Mouse (Mus musculus): ENCODE data around the gene Men1. TPM values are rescaled to one million over a fixed set of nuclear protein-coding genes. Genes with fewer than 3 reads are reported as not detected.
A peak's percentile ranks its signal among the peaks of the same experiment; 100 is the strongest.

Men1 gene
- total RNA-seq, 2 experiments from 2014 or later = 7.0 to 7.8 TPM

- no peak overlapping the region for H3K4me3 ChIP-seq
- peak overlapping the region; percentile 92 for H3K27ac ChIP-seq
These were observed 38.1 kb upstream of the Men1 start for GRCm38 (mm10) chr19:6296551-6297210.

GRCm38 (mm10) chr19:6297641-6298040, 37.1 kb upstream of the Men1 start:
- Histone ChIP-seq H3K4me3 (peak overlapping the region; percentile 24), H3K27ac (peak overlapping the region; percentile 92)
- DNase-seq = peak; percentile 78
- TF ChIP-seq CTCF (IDR thresholded peaks at IDR 0.05) = no peak
- intact Hi-C loops (cut with DNase I) = no loop called here

More at GRCm38 (mm10) chr19:6296551-6297210, 38.1 kb upstream of the Men1 start:
- intact Hi-C loops (cut with DNase I) = no loop called here
- no peak for TF ChIP-seq CTCF (IDR thresholded peaks at IDR 0.05)
- no peak for DNase-seq

- intact Hi-C loops (cut with DNase I) = no loop called here
- peak overlapping the region; percentile 92 for H3K27ac ChIP-seq
- no peak for TF ChIP-seq CTCF (IDR thresholded peaks at IDR 0.05)
- no peak for DNase-seq
- peak overlapping the region; percentile 45; the same call in 1 of the 2 replicates for H3K4me3 ChIP-seq
These were observed 35.8 kb upstream of the Men1 start for GRCm38 (mm10) chr19:6299003-6299402.

- TF ChIP-seq CTCF (IDR thresholded peaks at IDR 0.05) = no peak
- H3K4me3 ChIP-seq = peak overlapping the region; percentile 45
- intact Hi-C loops (cut with DNase I) = no loop called here
- H3K27ac ChIP-seq = peak overlapping the region; percentile 92
- peak; percentile 53 for DNase-seq
These were observed 35.1 kb upstream of the Men1 start for GRCm38 (mm10) chr19:6299450-6300267.

- Histone ChIP-seq H3K27ac (peak overlapping the region; percentile 92), H3K4me3 (peak overlapping the region; percentile 45)
- peak; percentile 56 for DNase-seq
- intact Hi-C loops (cut with DNase I) = no loop called here
- no peak for TF ChIP-seq CTCF (IDR thresholded peaks at IDR 0.05)
These were observed 34.4 kb upstream of the Men1 start for GRCm38 (mm10) chr19:6300402-6300841.

- Histone ChIP-seq H3K4me3 (no peak overlapping the region), H3K27ac (peak overlapping the region; percentile 92)
- TF ChIP-seq CTCF (IDR thresholded peaks at IDR 0.05) = no peak
- DNase-seq = no peak
- intact Hi-C loops (cut with DNase I) = no loop called here
These were observed 32.7 kb upstream of the Men1 start for GRCm38 (mm10) chr19:6302114-6302513.

- peak; percentile 75 for DNase-seq
- peak; percentile 5; the same call in 1 of the 2 replicates for TF ChIP-seq CTCF (IDR thresholded peaks at IDR 0.05)
- peak overlapping the region; percentile 92 for H3K27ac ChIP-seq
- intact Hi-C loops (cut with DNase I) = no loop called here
- peak overlapping the region; percentile 32; the same call in 1 of the 2 replicates for H3K4me3 ChIP-seq
These were observed 32.3 kb upstream of the Men1 start for GRCm38 (mm10) chr19:6302522-6302921.

GRCm38 (mm10) chr19:6303831-6304230, 30.9 kb upstream of the Men1 start:
- intact Hi-C loops (cut with DNase I) = loop anchor here (1.0 to 2.0 kb wide), 2 partner anchors 27 to 36 kb away; partner anchors contain the start of gene Ehd1
- DNase-seq = no peak

GRCm38 (mm10) chr19:6304787-6305516, 29.8 kb upstream of the Men1 start:
- intact Hi-C loops (cut with DNase I) = loop anchor here (1.0 to 2.0 kb wide), 2 partner anchors 28 to 37 kb away; partner anchors contain the start of gene Ehd1
- Histone ChIP-seq H3K4me3 (no peak overlapping the region), H3K27ac (peak overlapping the region; percentile 92)
- peak; percentile 94 for DNase-seq
- TF ChIP-seq CTCF (IDR thresholded peaks at IDR 0.05) = no peak; the same call in 1 of the 2 replicates

More at GRCm38 (mm10) chr19:6303831-6304230, 30.9 kb upstream of the Men1 start:
- TF ChIP-seq CTCF (IDR thresholded peaks at IDR 0.05) = no peak
- H3K4me3 ChIP-seq = peak overlapping the region; percentile 32; the same call in 1 of the 2 replicates
- peak overlapping the region; percentile 92 for H3K27ac ChIP-seq

- no peak for TF ChIP-seq CTCF (IDR thresholded peaks at IDR 0.05)
These were observed 29.2 kb upstream of the Men1 start for GRCm38 (mm10) chr19:6305517-6306115.

GRCm38 (mm10) chr19:6306137-6306551, 28.6 kb upstream of the Men1 start, which contains the start of gene Cdc42bpg:
TSS of gene Cdc42bpg (plus strand) at chr19:6306456.
- intact Hi-C loops (cut with DNase I) = loop anchor here (2.0 kb wide), 1 partner anchor 25 kb away; no protein-coding TSS in a partner anchor
- H3K27ac ChIP-seq = peak within 1 kb of the TSS; percentile 92
- DNase-seq = peak; percentile 91
- no peak for TF ChIP-seq CTCF (IDR thresholded peaks at IDR 0.05)
- peak within 1 kb of the TSS; percentile 90 for H3K4me3 ChIP-seq

More at GRCm38 (mm10) chr19:6305517-6306115, 29.2 kb upstream of the Men1 start:
- peak overlapping the region; percentile 90 for H3K4me3 ChIP-seq
- no peak for DNase-seq
- intact Hi-C loops (cut with DNase I) = loop anchor here (2.0 kb wide), 2 partner anchors 25 to 29 kb away; partner anchors contain the start of gene Ehd1
- peak overlapping the region; percentile 92 for H3K27ac ChIP-seq
